Mouse (Mus musculus): Measurements from ENCODE around the gene Cyp39a1.
A peak's percentile ranks its signal among the peaks of the same experiment; 100 is the strongest.

Gene Cyp39a1

GRCm38 (mm10) chr17:43667290-43667843 is at the start of gene Cyp39a1:
TSS of gene Cyp39a1 (plus strand) at chr17:43667425.
- DNase-seq (ENCODE audit: low spot score) = no peak

GRCm38 (mm10) chr17:43619156-43619555 is 48.1 kb upstream of the Cyp39a1 start:
- DNase-seq (ENCODE audit: low spot score) = no peak

DNA sequence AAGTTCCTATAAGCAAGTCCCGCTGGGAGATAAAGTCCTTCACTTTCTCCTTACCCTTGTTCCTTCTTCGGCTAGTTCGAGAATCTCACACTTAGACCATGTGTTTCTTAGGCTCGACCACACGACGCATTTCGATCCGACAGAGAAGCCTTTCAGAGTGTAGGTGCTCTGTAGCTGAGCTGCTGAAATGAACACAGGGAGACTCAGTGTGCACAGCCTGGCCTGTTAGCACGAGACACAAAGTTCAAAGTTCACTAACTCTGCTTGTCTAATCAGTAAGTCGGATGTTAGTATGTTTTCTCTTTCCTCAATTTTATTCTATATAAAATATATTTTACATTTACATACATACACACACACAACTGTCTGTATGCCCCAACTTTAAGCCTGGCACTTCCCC is 45.1 kb upstream of the Cyp39a1 start:
- no peak for DNase-seq (ENCODE audit: low spot score)

GRCm38 (mm10) chr17:43628246-43628645 is 39.0 kb upstream of the Cyp39a1 start:
- no peak for DNase-seq (ENCODE audit: low spot score)

GRCm38 (mm10) chr17:43629026-43629495 is 38.2 kb upstream of the Cyp39a1 start:
- no peak for DNase-seq (ENCODE audit: low spot score)

GRCm38 (mm10) chr17:43629496-43630426 is 37.5 kb upstream of the Cyp39a1 start, which contains the start of gene Tdrd6:
TSS of gene Tdrd6 (minus strand) at chr17:43630299.
- no peak for DNase-seq (ENCODE audit: low spot score)

GRCm38 (mm10) chr17:43630427-43630760 is 36.8 kb upstream of the Cyp39a1 start:
- no peak for DNase-seq (ENCODE audit: low spot score)

DNA sequence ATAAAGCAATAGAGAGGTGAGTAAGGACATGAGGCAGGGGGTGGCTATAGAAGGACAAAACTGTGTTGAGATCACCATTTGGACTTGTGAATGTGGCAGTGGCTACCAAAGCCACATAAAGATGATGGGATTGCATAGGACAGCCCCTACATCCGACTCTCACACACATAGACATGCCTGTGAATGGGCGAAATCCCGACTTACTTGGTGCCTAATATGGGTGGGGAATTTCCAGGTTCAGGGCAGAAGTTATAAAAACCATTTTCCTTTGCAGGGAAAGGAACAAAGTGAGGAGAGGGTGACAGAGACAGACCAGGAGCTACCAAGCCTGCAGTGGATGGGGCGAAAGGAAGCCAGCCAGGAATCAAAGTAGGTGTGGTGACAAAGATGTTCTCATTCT is 30.1 kb upstream of the Cyp39a1 start:
- no peak for DNase-seq (ENCODE audit: low spot score)

- DNase-seq (ENCODE audit: low spot score) = no peak
These were observed 26.4 kb upstream of the Cyp39a1 start for GRCm38 (mm10) chr17:43640825-43641224.

DNA sequence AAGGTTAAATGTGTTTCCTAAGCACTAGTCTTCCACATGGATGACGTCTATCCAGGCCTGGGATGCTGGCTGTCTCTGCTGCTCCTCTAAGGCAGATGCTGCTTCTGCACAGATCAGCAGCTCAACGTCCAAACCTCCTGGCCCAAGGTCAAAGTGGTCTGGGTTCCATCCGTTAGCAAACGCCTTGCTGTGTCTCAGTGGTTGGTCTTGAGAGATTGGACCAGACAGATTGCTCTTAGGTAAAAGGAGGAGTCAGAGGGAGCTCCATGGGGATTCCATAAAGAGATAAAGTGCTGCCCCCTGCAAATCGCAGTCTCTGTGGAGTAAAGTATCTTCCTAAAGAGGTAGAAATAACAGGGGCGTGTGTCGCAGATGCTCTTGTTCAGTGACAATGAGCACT is 24.0 kb upstream of the Cyp39a1 start:
- DNase-seq (ENCODE audit: low spot score) = no peak

GRCm38 (mm10) chr17:43644375-43644774 is 22.9 kb upstream of the Cyp39a1 start:
- no peak for DNase-seq (ENCODE audit: low spot score)

DNA sequence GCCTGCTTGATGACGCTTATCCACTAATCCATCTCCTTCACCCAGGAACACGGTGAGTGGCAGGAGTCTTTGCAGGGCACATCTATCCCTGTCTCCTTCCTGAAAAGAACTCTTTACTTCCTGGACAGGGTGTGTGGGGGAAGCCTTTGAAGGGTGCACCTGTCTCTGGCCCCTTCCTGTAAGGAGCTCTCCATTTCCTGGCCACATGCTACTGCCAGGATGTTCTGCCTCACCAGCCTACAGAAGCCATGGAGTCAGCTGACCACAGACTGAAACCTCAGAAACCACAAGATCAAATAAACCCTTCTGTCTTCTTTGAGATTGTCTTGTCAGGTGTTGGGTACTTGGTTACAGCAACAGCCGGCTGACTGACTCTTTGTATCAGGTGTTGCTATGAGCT is 22.1 kb upstream of the Cyp39a1 start:
- DNase-seq (ENCODE audit: low spot score) = no peak

- DNase-seq (ENCODE audit: low spot score) = no peak
These were observed 20.3 kb upstream of the Cyp39a1 start for GRCm38 (mm10) chr17:43646925-43647324.

- DNase-seq (ENCODE audit: low spot score) = no peak
These were observed 17.4 kb upstream of the Cyp39a1 start for GRCm38 (mm10) chr17:43649641-43650436.

- no peak for DNase-seq (ENCODE audit: low spot score)
These were observed 15.7 kb upstream of the Cyp39a1 start for GRCm38 (mm10) chr17:43651314-43652046.

GRCm38 (mm10) chr17:43666576-43667289 is 492 bp upstream of the Cyp39a1 start, which contains the start of gene Slc25a27:
TSS of gene Slc25a27 (minus strand) at chr17:43667214.
- peak; percentile 65 for DNase-seq (ENCODE audit: low spot score)

GRCm38 (mm10) chr17:43669145-43669695 is 2.0 kb downstream of the Cyp39a1 start:
- no peak for DNase-seq (ENCODE audit: low spot score)

DNA sequence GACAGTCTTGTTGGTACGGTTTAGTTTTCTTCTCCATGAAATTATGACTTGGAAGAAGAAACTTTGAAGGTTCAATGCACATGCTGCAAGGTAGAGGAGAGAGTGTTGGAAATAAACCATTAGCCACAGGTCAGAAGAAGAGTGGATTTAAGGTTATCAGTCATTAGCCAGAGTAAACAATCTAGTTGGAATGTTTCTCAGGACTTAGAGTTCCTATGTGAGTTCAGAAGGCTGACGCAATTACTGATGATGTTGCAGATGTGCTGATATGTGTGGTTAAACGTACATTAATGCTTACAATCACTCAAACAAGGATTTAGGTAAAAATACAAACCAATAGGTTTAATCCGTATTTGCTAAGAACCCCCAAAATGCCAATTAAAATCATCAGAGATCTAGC is 4.7 kb downstream of the Cyp39a1 start:
- no peak for DNase-seq (ENCODE audit: low spot score)

DNA sequence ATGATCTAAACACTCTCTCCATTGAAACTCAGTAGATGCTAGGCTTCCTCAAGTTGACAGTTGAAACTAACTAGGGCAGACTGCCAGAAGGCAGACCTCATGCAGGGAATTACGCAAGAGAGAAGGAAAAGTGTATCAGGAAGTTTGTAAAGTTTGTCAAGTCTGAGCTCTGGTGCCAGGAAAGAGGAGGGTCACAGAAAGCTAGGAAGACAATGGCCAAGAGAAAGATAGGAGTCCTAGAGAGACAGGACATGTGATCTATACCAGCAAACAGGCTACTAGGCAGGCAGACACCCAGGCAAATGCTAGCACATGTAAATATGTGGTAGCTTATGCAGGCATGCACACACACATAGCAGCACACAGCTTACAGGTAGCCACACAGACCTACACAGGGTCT is 8.0 kb downstream of the Cyp39a1 start:
- no peak for DNase-seq (ENCODE audit: low spot score)

GRCm38 (mm10) chr17:43676241-43676640 is 9.0 kb downstream of the Cyp39a1 start:
- DNase-seq (ENCODE audit: low spot score) = no peak

- no peak for DNase-seq (ENCODE audit: low spot score)
These were observed 10.1 kb downstream of the Cyp39a1 start for GRCm38 (mm10) chr17:43677317-43677716.

Data from spleen, adult 12 weeks (tissue).